In genomic region chr5:130472209-130472608, GRCm38 (mm10) we compare ENCODE assay signal across 17 mouse cellular contexts.
DNase-seq lines count a peak whose midpoint lies in the region.
"Had no signal": no experiment of that assay in that cellular context is flagged by ENCODE, and none has a peak within 500 bp of the region (broad histone marks: within the 10 kb centered on the region; RNA-seq: fewer than 3 reads in every experiment).

No protein-coding gene starts in this region.

- peak; percentile 25 to 59 for DNase-seq in adrenal gland, adult (ENCODE audit: inconsistent age in 2 of 2, low spot score in 1 of 2)
- no peak for DNase-seq in adrenal gland, adult 18-20 months (ENCODE audit: low spot score in 2 of 2)
- peak; percentile 10 for DNase-seq in adrenal gland, postnatal 25 days
- no peak for DNase-seq in adrenal gland, postnatal 10 days
- peak; percentile 57 for DNase-seq in cerebellum, adult 9-11 months
- DNase-seq in cerebellum, postnatal 4 days (ENCODE audit: low spot score in 2 of 2): no peak
- DNase-seq in 3134 (ENCODE audit: extremely low read depth, insufficient read length, low spot score) (peak; percentile 6), MN1 (ENCODE audit: low spot score) (no peak)
- DNase-seq: B cell, adult 2 months; cerebellum, adult 9-10 months; gastrocnemius, postnatal 10 days; gastrocnemius, postnatal 36 days; heart, adult 2 months; heart, postnatal 14 days; heart, postnatal 4 days; kidney, adult 18-20 months; kidney, adult 9 months had no signal

Comparison
In these comparisons a context has a peak if more than half of its experiments do, and no peak if none do; other contexts are left out.
1. DNase-seq: peak in adrenal gland, adult (2 of 2), adrenal gland, postnatal 25 days (single experiment), cerebellum, adult 9-11 months (single experiment) and 3134 (single experiment); none in adrenal gland, adult 18-20 months (0 of 2), adrenal gland, postnatal 10 days (single experiment), cerebellum, postnatal 4 days (0 of 2) and MN1 (single experiment).